Mouse (Mus musculus): ENCODE measurements at regions not wholly inside any gene's neighbourhood (a gene's known extent, or its start where the extent isn't known, plus 50 kb on each side); places are given as distances from the start of the nearest gene placed in this dataset.

- no peak overlapping the region for H3K9ac ChIP-seq (ENCODE audit: low read length)
- 80% methylated on average over 4 of the region's 4 CpGs for WGBS
- H3K27me3 ChIP-seq (ENCODE audit: control insufficient read depth, insufficient read depth, low read length), result no peaks in the 10 kb centered on the region
- no peaks in the 10 kb centered on the region for H3K36me3 ChIP-seq (ENCODE audit: control insufficient read depth, insufficient read depth, low read length)
- H3K27ac ChIP-seq (ENCODE audit: low read length), result no peak overlapping the region
- H3K9me3 ChIP-seq (replicated peaks; ENCODE audit: control insufficient read depth, low read length), result no peaks in the 10 kb centered on the region
- no peak overlapping the region for H3K4me2 ChIP-seq (ENCODE audit: low read depth, low read length)
- ATAC-seq (ENCODE audit: insufficient read depth, low FRiP score), result no peak
- no peak overlapping the region for H3K4me3 ChIP-seq (replicated peaks; ENCODE audit: low read length)
- no peaks in the 10 kb centered on the region for H3K4me1 ChIP-seq (ENCODE audit: control insufficient read depth, insufficient read depth, low read length)
These were observed 178.3 kb upstream of the Cdh4 start for GRCm38 (mm10) chr2:179263888-179264287.

DNA sequence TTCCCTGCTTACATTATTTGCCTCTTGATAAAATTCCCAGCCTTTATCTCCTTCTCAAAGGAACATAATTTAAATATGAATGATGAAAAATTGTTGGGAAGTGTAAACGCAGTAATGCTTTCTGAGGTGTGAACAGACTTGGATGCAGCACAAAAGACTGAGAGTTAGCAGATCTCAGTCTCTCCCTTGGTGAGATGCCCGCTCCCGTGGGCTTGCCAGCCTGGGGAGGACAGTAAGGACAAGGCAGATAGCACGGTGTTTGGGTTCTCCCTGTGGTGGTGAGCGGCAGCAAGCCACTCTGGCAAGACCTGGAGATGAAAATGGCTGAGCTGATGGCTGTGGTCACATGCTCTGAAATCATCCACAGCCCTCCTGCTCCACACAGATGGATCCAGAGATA lies 176.8 kb upstream of the Cdh4 start:
- 62% methylated on average over 5 of the region's 5 CpGs for WGBS
- H3K4me3 ChIP-seq (replicated peaks; ENCODE audit: low read length), result no peak overlapping the region

DNA sequence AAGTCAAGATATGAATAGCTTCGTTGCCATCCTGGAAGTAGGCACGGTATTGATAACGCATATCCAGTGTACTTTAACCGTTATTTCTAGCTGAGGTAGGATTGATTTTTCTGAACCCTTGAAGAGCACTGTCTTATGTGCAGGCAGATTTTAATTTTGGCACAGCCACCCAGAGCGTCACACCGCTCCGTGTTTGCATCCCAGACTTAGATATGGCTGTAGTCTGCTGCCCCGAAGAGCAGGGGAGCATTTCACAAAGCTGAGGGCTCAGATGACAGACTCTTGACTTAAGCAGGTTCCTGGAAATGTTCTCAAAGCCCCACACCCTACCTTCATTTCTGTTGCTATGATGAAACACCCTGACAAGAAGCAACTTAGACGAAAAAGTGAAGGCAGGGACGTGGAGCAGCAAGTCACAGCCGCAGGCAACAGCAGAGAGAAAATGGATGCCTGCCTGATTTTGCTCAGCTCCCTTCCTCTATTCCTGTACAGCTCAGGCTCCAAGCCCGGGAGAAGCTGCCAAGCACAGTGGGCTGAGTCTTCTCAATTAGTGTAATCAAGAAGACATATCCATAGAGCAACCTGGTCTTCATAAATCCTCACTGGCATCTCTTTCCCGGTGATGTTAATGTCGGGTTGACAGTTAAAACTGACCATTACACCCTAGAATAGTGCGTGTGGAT lies 164.9 kb upstream of the Cdh4 start:
- H3K4me3 ChIP-seq (replicated peaks; ENCODE audit: low read length), result no peak overlapping the region
- H3K27ac ChIP-seq (ENCODE audit: low read length), result no peak overlapping the region
- H3K9me3 ChIP-seq (replicated peaks; ENCODE audit: control insufficient read depth, low read length), result no peaks in the 10 kb centered on the region
- H3K27me3 ChIP-seq (ENCODE audit: control insufficient read depth, insufficient read depth, low read length), result no peaks in the 10 kb centered on the region
- no peak for ATAC-seq (ENCODE audit: insufficient read depth, low FRiP score)
- WGBS, result 74% methylated on average over 15 of the region's 15 CpGs
- no peaks in the 10 kb centered on the region for H3K4me1 ChIP-seq (ENCODE audit: control insufficient read depth, insufficient read depth, low read length)
- H3K4me2 ChIP-seq (ENCODE audit: low read depth, low read length), result no peak overlapping the region
- no peaks in the 10 kb centered on the region for H3K36me3 ChIP-seq (ENCODE audit: control insufficient read depth, insufficient read depth, low read length)
- no peak overlapping the region for H3K9ac ChIP-seq (ENCODE audit: low read length)

More for the DNA sequence above, 176.8 kb upstream of the Cdh4 start:
- ATAC-seq (ENCODE audit: insufficient read depth, low FRiP score), result no peak
- no peaks in the 10 kb centered on the region for H3K4me1 ChIP-seq (ENCODE audit: control insufficient read depth, insufficient read depth, low read length)
- H3K9me3 ChIP-seq (replicated peaks; ENCODE audit: control insufficient read depth, low read length), result no peaks in the 10 kb centered on the region
- H3K27me3 ChIP-seq (ENCODE audit: control insufficient read depth, insufficient read depth, low read length), result no peaks in the 10 kb centered on the region
- no peak overlapping the region for H3K4me2 ChIP-seq (ENCODE audit: low read depth, low read length)
- no peaks in the 10 kb centered on the region for H3K36me3 ChIP-seq (ENCODE audit: control insufficient read depth, insufficient read depth, low read length)
- H3K9ac ChIP-seq (ENCODE audit: low read length), result no peak overlapping the region
- no peak overlapping the region for H3K27ac ChIP-seq (ENCODE audit: low read length)

DNA sequence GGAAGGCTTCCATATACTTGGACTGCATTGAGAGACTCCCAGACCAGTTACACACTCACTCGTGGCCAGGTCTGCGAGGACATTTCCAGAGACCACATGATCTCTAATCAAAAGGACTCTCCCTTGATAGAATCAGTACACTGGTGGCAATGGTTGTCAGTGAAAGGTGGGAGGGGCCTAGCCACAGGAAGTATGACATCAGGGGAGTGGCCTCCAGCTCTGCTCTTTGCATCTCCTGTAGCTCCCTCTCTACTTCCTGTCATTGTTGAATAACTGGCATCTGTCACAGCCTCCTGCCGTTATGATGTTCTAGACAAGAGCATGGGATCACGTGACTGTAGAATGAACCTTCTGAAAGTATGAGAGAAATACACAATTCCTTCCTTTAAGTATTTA lies 164.3 kb upstream of the Cdh4 start:
- Histone ChIP-seq H3K27ac (ENCODE audit: low read length) (no peak overlapping the region), H3K27me3 (ENCODE audit: control insufficient read depth, insufficient read depth, low read length) (no peaks in the 10 kb centered on the region), H3K9ac (ENCODE audit: low read length) (no peak overlapping the region), H3K4me2 (ENCODE audit: low read depth, low read length) (no peak overlapping the region), H3K4me1 (ENCODE audit: control insufficient read depth, insufficient read depth, low read length) (no peaks in the 10 kb centered on the region), H3K36me3 (ENCODE audit: control insufficient read depth, insufficient read depth, low read length) (no peaks in the 10 kb centered on the region), H3K4me3 (replicated peaks; ENCODE audit: low read length) (no peak overlapping the region), H3K9me3 (replicated peaks; ENCODE audit: control insufficient read depth, low read length) (no peaks in the 10 kb centered on the region)
- no peak for ATAC-seq (ENCODE audit: insufficient read depth, low FRiP score)
- WGBS, result 70% methylated on average over 4 of the region's 4 CpGs

DNA sequence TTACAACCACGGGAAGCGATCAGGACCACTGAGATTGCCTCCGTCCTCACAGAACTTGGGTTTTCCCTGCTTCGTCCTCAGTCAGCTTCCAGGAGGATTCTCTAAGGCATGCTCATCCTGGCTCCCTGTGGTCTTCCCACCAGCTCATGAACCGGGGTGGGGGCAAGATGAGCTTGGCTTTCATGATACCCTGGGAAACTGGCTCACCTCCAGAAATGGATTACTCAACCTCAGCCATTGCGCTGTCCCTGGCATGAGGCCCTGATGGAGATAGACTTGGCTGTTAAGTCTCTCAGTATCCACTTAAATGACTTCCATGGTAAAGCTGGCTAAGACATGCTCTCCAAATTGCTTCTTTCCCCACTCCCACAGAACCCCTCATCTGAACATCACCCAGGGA lies 160.0 kb upstream of the Cdh4 start:
- Histone ChIP-seq H3K4me1 (ENCODE audit: control insufficient read depth, insufficient read depth, low read length) (no peaks in the 10 kb centered on the region), H3K27ac (ENCODE audit: low read length) (no peak overlapping the region), H3K9ac (ENCODE audit: low read length) (no peak overlapping the region), H3K27me3 (ENCODE audit: control insufficient read depth, insufficient read depth, low read length) (no peaks in the 10 kb centered on the region), H3K4me3 (replicated peaks; ENCODE audit: low read length) (no peak overlapping the region), H3K36me3 (ENCODE audit: control insufficient read depth, insufficient read depth, low read length) (no peaks in the 10 kb centered on the region), H3K9me3 (replicated peaks; ENCODE audit: control insufficient read depth, low read length) (no peaks in the 10 kb centered on the region), H3K4me2 (ENCODE audit: low read depth, low read length) (no peak overlapping the region)
- WGBS, result 80% methylated on average over 6 of the region's 6 CpGs
- ATAC-seq (ENCODE audit: insufficient read depth, low FRiP score), result no peak

DNA sequence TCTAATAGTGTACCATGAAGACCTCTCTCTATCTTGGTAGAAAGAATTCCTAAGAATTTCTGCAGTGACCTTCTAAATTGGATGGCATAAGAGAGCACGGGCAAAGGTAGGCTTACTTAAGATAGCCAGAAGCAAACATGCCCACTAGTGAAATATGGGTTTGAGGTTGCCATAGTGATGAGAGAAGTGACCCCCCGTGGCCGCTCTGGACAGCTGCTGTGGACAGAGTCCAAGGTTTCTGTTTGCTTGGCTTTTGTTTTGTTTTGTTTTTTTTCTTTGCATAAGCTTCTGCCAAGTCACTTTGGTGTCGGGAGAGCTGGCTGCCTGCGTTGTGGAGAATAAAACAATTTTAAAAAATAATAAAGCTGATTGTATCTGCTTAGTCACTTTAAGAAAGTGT lies 151.8 kb upstream of the Cdh4 start:
- Histone ChIP-seq H3K9ac (ENCODE audit: low read length) (no peak overlapping the region), H3K4me2 (ENCODE audit: low read depth, low read length) (no peak overlapping the region), H3K27me3 (ENCODE audit: control insufficient read depth, insufficient read depth, low read length) (no peaks in the 10 kb centered on the region), H3K36me3 (ENCODE audit: control insufficient read depth, insufficient read depth, low read length) (no peaks in the 10 kb centered on the region), H3K27ac (ENCODE audit: low read length) (no peak overlapping the region), H3K4me3 (replicated peaks; ENCODE audit: low read length) (no peak overlapping the region), H3K9me3 (replicated peaks; ENCODE audit: control insufficient read depth, low read length) (no peaks in the 10 kb centered on the region), H3K4me1 (ENCODE audit: control insufficient read depth, insufficient read depth, low read length) (no peaks in the 10 kb centered on the region)
- ATAC-seq (ENCODE audit: insufficient read depth, low FRiP score), result no peak
- 24% methylated on average over 5 of the region's 5 CpGs for WGBS

DNA sequence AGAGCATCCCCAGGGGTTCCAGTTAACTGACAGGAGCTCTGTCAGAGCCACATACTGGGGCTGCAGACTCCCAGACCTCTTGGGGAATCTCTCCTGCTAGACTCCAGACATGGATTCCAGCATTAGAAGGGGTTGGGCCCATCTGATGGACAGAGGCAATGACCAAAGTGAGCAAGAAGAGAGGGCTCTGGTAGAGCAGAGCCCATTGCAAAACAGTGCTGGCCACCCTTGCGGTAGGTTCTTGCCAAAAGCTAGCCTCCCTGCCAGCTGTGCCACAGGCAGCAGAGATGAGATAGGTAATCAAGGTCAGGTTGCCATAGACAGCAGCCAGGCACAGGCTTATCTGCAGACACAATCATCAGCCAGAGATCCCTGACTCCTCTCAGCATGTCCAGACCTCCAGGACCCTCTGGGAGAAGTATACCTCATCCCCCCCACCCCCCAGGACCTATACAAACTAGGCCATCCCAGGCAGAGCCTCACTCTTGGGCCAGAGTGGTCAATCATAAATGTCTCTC lies 151.1 kb upstream of the Cdh4 start:
- 84% methylated on average over 1 of the region's 1 CpGs for WGBS
- ATAC-seq (ENCODE audit: insufficient read depth, low FRiP score), result no peak

DNA sequence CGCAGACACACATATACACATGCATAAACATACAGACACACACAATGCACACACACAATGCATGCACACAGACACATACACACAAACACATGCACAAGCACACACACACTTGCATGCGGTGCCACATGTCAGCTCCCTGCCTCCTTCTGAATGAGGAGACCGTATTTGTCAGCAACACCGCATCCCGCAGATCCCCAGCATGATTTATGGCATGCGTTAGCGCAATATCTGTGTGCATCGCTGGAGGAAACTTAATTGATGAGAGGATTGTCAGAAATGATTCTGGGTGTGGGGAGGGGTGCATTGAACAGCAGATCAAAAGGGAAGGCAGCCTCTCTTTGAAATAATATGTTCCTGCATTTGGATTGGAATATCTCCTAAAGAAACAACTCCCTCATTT lies 150.3 kb upstream of the Cdh4 start:
- H3K36me3 ChIP-seq (ENCODE audit: control insufficient read depth, insufficient read depth, low read length), result no peaks in the 10 kb centered on the region
- H3K4me3 ChIP-seq (replicated peaks; ENCODE audit: low read length), result no peak overlapping the region
- ATAC-seq (ENCODE audit: insufficient read depth, low FRiP score), result no peak
- WGBS, result 70% methylated on average over 8 of the region's 8 CpGs
- no peak overlapping the region for H3K9ac ChIP-seq (ENCODE audit: low read length)
- no peaks in the 10 kb centered on the region for H3K27me3 ChIP-seq (ENCODE audit: control insufficient read depth, insufficient read depth, low read length)
- no peak overlapping the region for H3K4me2 ChIP-seq (ENCODE audit: low read depth, low read length)
- H3K4me1 ChIP-seq (ENCODE audit: control insufficient read depth, insufficient read depth, low read length), result no peaks in the 10 kb centered on the region
- H3K27ac ChIP-seq (ENCODE audit: low read length), result no peak overlapping the region
- H3K9me3 ChIP-seq (replicated peaks; ENCODE audit: control insufficient read depth, low read length), result no peaks in the 10 kb centered on the region

More for the DNA sequence above, 151.1 kb upstream of the Cdh4 start:
- Histone ChIP-seq H3K4me2 (ENCODE audit: low read depth, low read length) (no peak overlapping the region), H3K4me3 (replicated peaks; ENCODE audit: low read length) (no peak overlapping the region), H3K27me3 (ENCODE audit: control insufficient read depth, insufficient read depth, low read length) (no peaks in the 10 kb centered on the region), H3K36me3 (ENCODE audit: control insufficient read depth, insufficient read depth, low read length) (no peaks in the 10 kb centered on the region), H3K9ac (ENCODE audit: low read length) (no peak overlapping the region), H3K9me3 (replicated peaks; ENCODE audit: control insufficient read depth, low read length) (no peaks in the 10 kb centered on the region), H3K4me1 (ENCODE audit: control insufficient read depth, insufficient read depth, low read length) (no peaks in the 10 kb centered on the region), H3K27ac (ENCODE audit: low read length) (no peak overlapping the region)

DNA sequence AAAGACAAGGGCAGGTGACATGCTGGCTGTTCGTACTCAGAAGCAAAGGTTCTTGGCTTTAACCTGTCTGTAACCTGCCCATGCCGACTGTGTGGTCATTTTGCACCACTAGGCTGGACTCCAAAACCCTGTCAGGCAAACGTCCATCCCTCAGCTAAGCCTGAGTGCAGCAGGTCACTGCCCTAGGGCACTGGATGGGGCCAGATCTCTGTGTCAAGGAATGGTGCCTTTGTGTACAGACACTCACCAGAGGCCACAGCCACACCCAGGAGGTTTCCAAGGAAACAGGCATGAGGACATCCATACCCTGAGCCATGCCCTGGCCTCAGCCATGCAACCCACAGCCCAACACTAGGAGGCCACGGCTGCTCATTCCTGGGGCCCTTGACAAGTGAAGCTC lies 149.7 kb upstream of the Cdh4 start:
- ATAC-seq (ENCODE audit: insufficient read depth, low FRiP score), result no peak
- no peaks in the 10 kb centered on the region for H3K9me3 ChIP-seq (replicated peaks; ENCODE audit: control insufficient read depth, low read length)
- 37% methylated on average over 4 of the region's 4 CpGs for WGBS

More for the DNA sequence above, 149.7 kb upstream of the Cdh4 start:
- no peak overlapping the region for H3K4me2 ChIP-seq (ENCODE audit: low read depth, low read length)
- H3K4me3 ChIP-seq (replicated peaks; ENCODE audit: low read length), result no peak overlapping the region
- H3K4me1 ChIP-seq (ENCODE audit: control insufficient read depth, insufficient read depth, low read length), result no peaks in the 10 kb centered on the region
- no peaks in the 10 kb centered on the region for H3K36me3 ChIP-seq (ENCODE audit: control insufficient read depth, insufficient read depth, low read length)
- H3K27me3 ChIP-seq (ENCODE audit: control insufficient read depth, insufficient read depth, low read length), result no peaks in the 10 kb centered on the region
- no peak overlapping the region for H3K9ac ChIP-seq (ENCODE audit: low read length)
- H3K27ac ChIP-seq (ENCODE audit: low read length), result no peak overlapping the region

Measured in stomach, embryonic 16.5 days (tissue).